Mouse (Mus musculus): ENCODE data around the gene Akap13. TPM values are rescaled to one million over a fixed set of nuclear protein-coding genes. Genes with fewer than 3 reads are reported as not detected.
"Not testable (repeated sequence)": the region's sequence is repeated elsewhere in the genome, so short reads cannot be mapped to it uniquely, and the experiment has no call there.

Gene Akap13
- polyA plus RNA-seq, 1 experiment from 2014 or later, result 25.7 TPM

GRCm38 (mm10) chr7:75733166-75733565 is 277.8 kb downstream of the Akap13 start:
- Histone ChIP-seq H3K4me1 (ENCODE audit: insufficient read depth) (no peaks in the 10 kb centered on the region), H3K9ac (replicated peaks) (no peak overlapping the region), H3K27me3 (ENCODE audit: insufficient read depth, low read length) (no peaks in the 10 kb centered on the region), H3K27ac (ENCODE audit: low read depth) (no peak overlapping the region), H3K36me3 (replicated peaks; ENCODE audit: insufficient read depth, low read length) (peaks cover 93% of the 10 kb centered on the region), H3K9me3 (ENCODE audit: low read length) (no peaks in the 10 kb centered on the region), H3K4me3 (ENCODE audit: low read depth, low read length) (no peak overlapping the region), H3K4me2 (ENCODE audit: low read depth, low read length) (no peak overlapping the region)
- DNase-seq (no peak), ATAC-seq (no peak)
- TF ChIP-seq CTCF (IDR thresholded peaks at IDR 0.05; ENCODE audit: low read depth), result no peak
- WGBS (ENCODE audit: insufficient replicate concordance), result 90% methylated on average over 2 of the region's 2 CpGs

- Histone ChIP-seq H3K4me3 (ENCODE audit: low read depth, low read length) (no peak overlapping the region), H3K27ac (ENCODE audit: low read depth) (no peak overlapping the region), H3K4me2 (ENCODE audit: low read depth, low read length) (no peak overlapping the region), H3K4me1 (ENCODE audit: insufficient read depth) (no peaks in the 10 kb centered on the region), H3K36me3 (replicated peaks; ENCODE audit: insufficient read depth, low read length) (peaks cover 89% of the 10 kb centered on the region), H3K27me3 (ENCODE audit: insufficient read depth, low read length) (no peaks in the 10 kb centered on the region), H3K9me3 (ENCODE audit: low read length) (no peaks in the 10 kb centered on the region), H3K9ac (replicated peaks) (no peak overlapping the region)
- ATAC-seq (peak; percentile 66), DNase-seq (peak; percentile 64)
- WGBS (ENCODE audit: insufficient replicate concordance), result 58% methylated on average over 10 of the region's 10 CpGs
- TF ChIP-seq EP300 (IDR thresholded peaks at IDR 0.05; ENCODE audit: low read depth) (no peak), CTCF (IDR thresholded peaks at IDR 0.05; ENCODE audit: low read depth) (peak; percentile 92)
Observed at GRCm38 (mm10) chr7:75739075-75739725, 283.9 kb downstream of the Akap13 start.

GRCm38 (mm10) chr7:75744528-75744927 is 289.2 kb downstream of the Akap13 start:
- DNase-seq, result no peak
- no peak for ATAC-seq
- H3K9ac ChIP-seq (replicated peaks), result no peak overlapping the region

GRCm38 (mm10) chr7:75744978-75745638 is 289.8 kb downstream of the Akap13 start:
- Histone ChIP-seq H3K4me2 (ENCODE audit: low read depth, low read length) (no peak overlapping the region), H3K4me1 (ENCODE audit: insufficient read depth) (no peaks in the 10 kb centered on the region), H3K27me3 (ENCODE audit: insufficient read depth, low read length) (no peaks in the 10 kb centered on the region), H3K27ac (ENCODE audit: low read depth) (no peak overlapping the region), H3K36me3 (replicated peaks; ENCODE audit: insufficient read depth, low read length) (peaks cover 83% of the 10 kb centered on the region), H3K9me3 (ENCODE audit: low read length) (no peaks in the 10 kb centered on the region), H3K4me3 (ENCODE audit: low read depth, low read length) (no peak overlapping the region), H3K9ac (replicated peaks) (no peak overlapping the region)
- DNase-seq (no peak), ATAC-seq (no peak)
- TF ChIP-seq EP300 (IDR thresholded peaks at IDR 0.05; ENCODE audit: low read depth) (no peak), CTCF (IDR thresholded peaks at IDR 0.05; ENCODE audit: low read depth) (no peak)
- WGBS (ENCODE audit: insufficient replicate concordance), result 84% methylated on average over 7 of the region's 7 CpGs

More at GRCm38 (mm10) chr7:75744528-75744927, 289.2 kb downstream of the Akap13 start:
- no peak overlapping the region for H3K27ac ChIP-seq (ENCODE audit: low read depth)
- WGBS (ENCODE audit: insufficient replicate concordance), result 83% methylated on average over 2 of the region's 2 CpGs
- TF ChIP-seq EP300 (IDR thresholded peaks at IDR 0.05; ENCODE audit: low read depth) (no peak), CTCF (IDR thresholded peaks at IDR 0.05; ENCODE audit: low read depth) (no peak)
- no peaks in the 10 kb centered on the region for H3K9me3 ChIP-seq (ENCODE audit: low read length)
- H3K36me3 ChIP-seq (replicated peaks; ENCODE audit: insufficient read depth, low read length), result peaks cover 83% of the 10 kb centered on the region
- no peak overlapping the region for H3K4me2 ChIP-seq (ENCODE audit: low read depth, low read length)
- H3K4me1 ChIP-seq (ENCODE audit: insufficient read depth), result no peaks in the 10 kb centered on the region
- no peak overlapping the region for H3K4me3 ChIP-seq (ENCODE audit: low read depth, low read length)
- H3K27me3 ChIP-seq (ENCODE audit: insufficient read depth, low read length), result no peaks in the 10 kb centered on the region

- 74% methylated on average over 3 of the region's 3 CpGs for WGBS (ENCODE audit: insufficient replicate concordance)
- not testable (repeated sequence) for H3K9me3 ChIP-seq (ENCODE audit: low read length); H3K4me2 ChIP-seq (ENCODE audit: low read depth, low read length); DNase-seq; H3K27ac ChIP-seq (ENCODE audit: low read depth); H3K4me3 ChIP-seq (ENCODE audit: low read depth, low read length); H3K9ac ChIP-seq (replicated peaks); H3K4me1 ChIP-seq (ENCODE audit: insufficient read depth); H3K27me3 ChIP-seq (ENCODE audit: insufficient read depth, low read length)
- ATAC-seq, result peak; percentile 38; the same call in 1 of the 2 replicates
- peaks cover 87% of the 10 kb centered on the region for H3K36me3 ChIP-seq (replicated peaks; ENCODE audit: insufficient read depth, low read length)
- TF ChIP-seq CTCF (IDR thresholded peaks at IDR 0.05; ENCODE audit: low read depth), result peak; percentile 62
Observed at GRCm38 (mm10) chr7:75745969-75746368, 290.6 kb downstream of the Akap13 start.

GRCm38 (mm10) chr7:75750581-75750980 is 295.2 kb downstream of the Akap13 start:
- no peak overlapping the region for H3K9ac ChIP-seq (replicated peaks)
- H3K27me3 ChIP-seq (ENCODE audit: insufficient read depth, low read length), result no peaks in the 10 kb centered on the region
- no peak overlapping the region for H3K4me3 ChIP-seq (ENCODE audit: low read depth, low read length)
- peaks cover 73% of the 10 kb centered on the region for H3K36me3 ChIP-seq (replicated peaks; ENCODE audit: insufficient read depth, low read length)
- DNase-seq (no peak), ATAC-seq (no peak)
- TF ChIP-seq CTCF (IDR thresholded peaks at IDR 0.05; ENCODE audit: low read depth) (no peak), EP300 (IDR thresholded peaks at IDR 0.05; ENCODE audit: low read depth) (no peak)
- peak overlapping the region; percentile 12; the same call in 1 of the 2 replicates for H3K27ac ChIP-seq (ENCODE audit: low read depth)
- H3K4me2 ChIP-seq (ENCODE audit: low read depth, low read length), result no peak overlapping the region
- no peaks in the 10 kb centered on the region for H3K9me3 ChIP-seq (ENCODE audit: low read length)
- WGBS (ENCODE audit: insufficient replicate concordance), result 83% methylated on average over 9 of the region's 9 CpGs
- peaks cover 8% of the 10 kb centered on the region; the same call in 1 of the 2 replicates for H3K4me1 ChIP-seq (ENCODE audit: insufficient read depth)
